Mouse (Mus musculus): ENCODE measurements around the gene Ttc41.
"Not testable (repeated sequence)": the region's sequence is repeated elsewhere in the genome, so short reads cannot be mapped to it uniquely, and the experiment has no call there.

The Ttc41 gene

DNA sequence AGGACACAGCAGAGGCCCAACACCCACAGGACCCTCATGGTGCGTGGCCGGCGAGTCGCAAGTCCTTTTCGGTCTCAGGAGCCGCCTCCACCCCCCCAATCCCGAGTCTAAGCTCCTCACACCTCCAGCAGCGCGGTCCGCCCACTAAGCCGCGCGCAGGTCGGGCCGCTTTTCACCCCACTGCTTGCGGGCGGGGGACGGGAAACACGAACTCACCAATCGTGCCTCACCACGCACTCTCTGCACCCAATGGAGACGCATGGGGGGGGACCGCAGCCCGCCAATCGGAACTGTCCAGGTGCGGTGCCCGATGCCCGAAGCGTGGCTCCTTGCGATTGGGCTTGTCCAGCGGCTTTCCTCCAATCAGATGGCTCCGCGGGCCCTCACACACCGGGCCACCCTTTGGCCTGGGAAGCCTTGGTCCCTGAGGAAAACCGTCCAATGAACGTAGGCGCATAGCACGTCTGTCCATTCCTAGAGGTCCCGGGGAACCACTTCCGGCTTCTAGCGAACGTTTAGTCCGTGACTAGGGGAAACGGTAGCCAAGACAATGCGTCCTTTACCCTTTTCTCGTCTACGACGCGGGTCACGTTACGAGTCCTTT lies at the start of gene Ttc41, which contains the start of gene Hsp90b1:
Ttc41 (plus strand) TSS at position 494 of the 604 bp plus-strand sequence.
Hsp90b1 (minus strand) TSS at position 192 of the 604 bp plus-strand sequence.
- peak; percentile 99 for DNase-seq (ENCODE audit: low read depth, low spot score)

DNA sequence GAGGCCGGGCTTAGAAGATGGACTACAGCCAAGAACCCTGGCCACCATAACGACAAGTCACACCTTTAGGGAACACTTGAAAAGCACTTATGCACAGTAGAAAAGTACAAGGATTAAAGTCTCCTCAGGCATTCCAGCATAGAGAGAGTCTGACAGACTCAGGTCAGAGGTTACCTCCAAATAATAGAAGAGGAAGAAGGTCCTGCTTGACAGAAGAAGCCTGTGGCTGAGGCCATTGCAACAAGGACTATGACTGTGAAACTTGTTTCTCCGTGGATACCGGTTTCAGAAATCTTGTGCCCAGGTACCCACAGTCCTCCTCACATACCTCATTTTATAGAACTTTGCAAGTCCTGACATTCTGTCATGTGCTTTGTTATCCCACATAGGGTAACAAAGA lies 35.1 kb upstream of the Ttc41 start:
- DNase-seq (ENCODE audit: low read depth, low spot score): not testable (repeated sequence)

DNA sequence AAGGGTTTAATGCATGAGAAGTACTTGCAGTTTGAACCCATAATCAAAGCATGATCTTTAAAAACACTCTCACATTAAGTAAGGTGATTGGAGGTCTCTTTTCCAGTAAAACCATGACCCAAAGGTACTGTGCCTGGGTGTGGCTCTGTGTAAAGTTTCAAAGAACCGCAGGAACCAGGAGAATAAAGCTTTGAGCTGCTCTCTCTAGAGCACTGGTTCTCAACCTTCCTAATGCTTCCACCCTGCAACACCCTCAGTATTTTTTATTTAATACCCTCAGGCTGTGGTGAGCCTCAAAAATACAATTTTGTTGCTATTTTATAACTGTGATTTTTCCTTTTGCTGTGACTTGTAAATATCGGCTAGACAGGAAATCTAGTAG lies 20.8 kb upstream of the Ttc41 start:
- DNase-seq (ENCODE audit: low read depth, low spot score): not testable (repeated sequence)

DNA sequence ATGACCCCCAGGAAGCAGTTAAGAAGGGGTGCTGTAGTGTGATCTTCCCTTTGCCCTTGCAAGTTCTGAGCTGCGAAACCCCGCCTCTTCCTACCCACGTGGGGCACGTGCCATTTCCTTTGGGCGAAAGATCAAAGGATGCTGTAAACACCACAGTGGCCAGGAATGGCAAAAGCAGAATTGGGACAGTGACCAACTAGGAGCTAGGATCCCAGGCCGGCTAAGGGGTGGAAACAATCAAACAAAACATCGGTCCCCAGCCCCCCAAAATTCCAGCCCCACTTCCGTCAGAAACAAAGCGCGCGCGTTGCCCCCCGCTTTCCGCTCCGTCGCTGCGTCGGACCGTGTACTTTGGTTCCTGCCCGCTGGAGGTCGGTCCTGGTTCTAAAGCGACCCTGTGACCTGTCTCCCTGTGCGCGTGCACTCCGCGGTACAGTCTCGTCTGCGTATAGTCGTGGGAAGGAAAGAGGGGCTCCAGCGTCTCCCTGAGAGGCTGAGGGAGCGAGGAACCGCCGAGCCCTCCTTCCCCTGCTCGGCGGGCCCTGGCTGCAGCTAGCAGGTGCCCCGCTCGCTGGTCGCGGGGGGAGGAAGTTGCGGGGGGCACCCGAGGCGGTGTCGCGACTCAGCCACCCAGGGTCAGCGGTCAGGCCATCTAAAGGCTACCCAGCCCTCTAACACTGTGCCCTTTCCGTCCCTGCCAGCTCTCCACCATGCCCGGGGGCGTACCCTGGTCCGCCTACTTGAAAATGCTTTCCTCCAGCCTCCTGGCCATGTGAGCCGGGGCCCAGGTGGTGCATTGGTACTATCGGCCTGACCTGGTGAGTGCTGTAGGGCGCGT lies 20.2 kb upstream of the Ttc41 start:
- DNase-seq (ENCODE audit: low read depth, low spot score): peak; percentile 75

DNA sequence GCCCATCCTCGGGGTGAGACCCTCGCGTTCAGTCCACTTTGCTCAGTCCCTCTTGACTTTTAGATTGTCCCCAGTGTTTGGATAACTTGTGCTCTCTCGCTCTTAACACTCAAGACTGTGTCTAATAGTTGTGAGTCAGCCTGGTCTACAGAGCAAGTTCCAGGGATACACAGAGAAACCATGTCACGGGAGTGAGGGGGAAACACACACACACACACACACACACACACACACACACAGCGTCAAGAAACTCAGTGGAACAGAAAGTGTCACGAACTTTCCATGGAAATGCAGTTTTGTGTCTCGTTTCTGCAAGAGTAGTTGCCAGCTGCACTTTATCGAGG lies 19.6 kb upstream of the Ttc41 start:
- DNase-seq (ENCODE audit: low read depth, low spot score): not testable (repeated sequence)

DNA sequence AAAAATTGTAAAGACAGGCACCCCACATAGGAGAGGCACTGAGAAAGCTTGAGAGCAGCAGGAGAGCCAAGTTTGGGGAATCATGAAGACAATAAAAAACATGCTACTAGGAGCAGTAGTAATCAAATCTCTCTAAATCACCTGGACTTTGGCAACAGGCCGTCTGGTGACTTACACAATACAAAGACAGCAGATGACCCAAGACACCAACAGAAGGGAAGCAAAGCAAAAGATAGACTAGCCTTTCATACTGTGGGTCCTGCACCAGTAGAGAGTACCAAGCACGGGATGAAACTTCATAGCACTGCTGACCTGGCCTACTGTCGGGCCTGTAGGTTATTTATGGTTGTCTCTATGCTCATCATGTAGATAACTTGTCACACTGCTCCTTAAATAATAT lies 5.4 kb upstream of the Ttc41 start:
- no peak for DNase-seq (ENCODE audit: low read depth, low spot score)

DNA sequence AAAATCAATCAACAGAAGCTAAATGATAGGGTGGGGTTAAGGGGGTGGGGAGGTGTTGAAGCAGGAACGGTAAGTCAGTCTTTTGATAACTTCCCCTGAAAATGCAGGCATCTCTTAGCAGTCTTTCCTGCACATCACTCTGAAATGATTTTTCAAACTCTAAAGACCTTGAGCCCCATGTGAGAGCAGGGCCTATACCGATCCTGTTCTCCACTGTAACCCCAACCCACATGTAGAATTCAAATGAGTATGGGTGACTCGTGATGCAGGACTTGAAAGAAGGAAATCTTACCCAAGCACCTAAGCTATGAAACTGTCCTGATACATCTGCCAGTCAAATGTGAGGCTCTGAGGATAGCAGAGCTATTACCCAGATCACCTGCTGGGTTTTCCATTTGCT lies 4.6 kb upstream of the Ttc41 start:
- no peak for DNase-seq (ENCODE audit: low read depth, low spot score)

DNA sequence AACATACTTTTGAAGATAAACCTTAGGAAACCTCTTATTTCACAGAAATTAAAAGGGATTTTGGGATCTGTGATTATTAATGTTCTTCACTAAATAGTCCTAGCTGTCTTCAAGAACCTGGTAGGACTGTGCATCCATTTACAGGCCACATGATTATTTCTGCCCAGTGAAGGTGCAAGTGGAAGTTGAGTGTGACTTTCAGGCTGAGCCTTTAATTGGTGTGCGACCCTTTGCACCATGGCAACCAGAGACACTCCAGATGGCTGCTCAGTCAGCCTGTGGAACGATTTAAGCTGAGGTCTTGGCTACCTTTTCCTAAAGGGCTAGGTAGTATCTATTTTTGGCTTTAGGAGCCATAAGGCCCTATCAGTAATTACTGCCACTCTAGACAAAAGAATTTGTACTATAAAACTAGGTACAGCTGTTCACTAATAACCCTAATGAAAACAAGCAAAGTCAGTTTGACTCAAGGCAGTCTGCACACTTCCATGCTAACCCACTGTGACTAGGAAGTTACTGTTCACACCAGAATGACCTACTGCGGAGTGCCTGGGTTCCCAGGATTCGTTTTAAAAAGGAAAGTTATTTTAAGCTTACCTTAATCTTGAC lies 3.2 kb upstream of the Ttc41 start:
- no peak for DNase-seq (ENCODE audit: low read depth, low spot score)

DNA sequence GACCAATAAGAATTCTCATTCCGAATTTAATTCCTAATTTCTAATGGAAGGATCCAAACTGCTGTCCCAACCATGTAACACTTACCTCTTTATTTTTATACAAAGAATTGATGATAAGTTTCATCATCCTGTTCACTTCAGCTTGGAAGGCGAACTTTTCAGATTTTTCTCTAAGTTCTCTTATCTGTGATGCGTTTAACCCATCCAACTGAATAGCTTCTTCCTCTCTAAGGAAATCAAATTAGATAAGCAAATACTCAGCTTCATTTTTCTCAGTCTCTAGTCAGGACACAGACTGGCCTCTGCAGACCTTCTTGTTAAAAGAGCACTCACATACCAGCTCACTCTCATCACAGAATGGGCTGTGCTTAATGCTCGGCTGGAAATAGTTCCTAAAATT lies 2.2 kb upstream of the Ttc41 start:
- no peak for DNase-seq (ENCODE audit: low read depth, low spot score)

DNA sequence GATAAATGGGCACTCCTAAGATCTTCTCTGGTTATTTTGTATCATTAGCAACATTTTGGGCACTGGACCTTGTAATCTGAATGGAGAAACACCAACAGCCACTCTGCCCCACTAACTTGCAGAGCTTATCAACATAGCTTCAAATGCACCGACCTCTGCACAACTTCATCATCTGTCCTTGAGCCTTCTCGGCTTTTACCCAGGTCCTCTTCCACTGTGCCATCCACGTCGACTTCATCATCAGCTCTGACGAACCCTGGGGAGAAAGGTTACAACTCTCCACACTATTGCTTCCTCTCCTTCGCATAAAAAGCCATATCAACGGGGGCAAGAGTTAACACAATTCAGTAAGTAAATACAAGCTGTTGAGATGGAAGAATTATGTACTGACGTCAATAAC lies 1.5 kb upstream of the Ttc41 start:
- DNase-seq (ENCODE audit: low read depth, low spot score): no peak

DNA sequence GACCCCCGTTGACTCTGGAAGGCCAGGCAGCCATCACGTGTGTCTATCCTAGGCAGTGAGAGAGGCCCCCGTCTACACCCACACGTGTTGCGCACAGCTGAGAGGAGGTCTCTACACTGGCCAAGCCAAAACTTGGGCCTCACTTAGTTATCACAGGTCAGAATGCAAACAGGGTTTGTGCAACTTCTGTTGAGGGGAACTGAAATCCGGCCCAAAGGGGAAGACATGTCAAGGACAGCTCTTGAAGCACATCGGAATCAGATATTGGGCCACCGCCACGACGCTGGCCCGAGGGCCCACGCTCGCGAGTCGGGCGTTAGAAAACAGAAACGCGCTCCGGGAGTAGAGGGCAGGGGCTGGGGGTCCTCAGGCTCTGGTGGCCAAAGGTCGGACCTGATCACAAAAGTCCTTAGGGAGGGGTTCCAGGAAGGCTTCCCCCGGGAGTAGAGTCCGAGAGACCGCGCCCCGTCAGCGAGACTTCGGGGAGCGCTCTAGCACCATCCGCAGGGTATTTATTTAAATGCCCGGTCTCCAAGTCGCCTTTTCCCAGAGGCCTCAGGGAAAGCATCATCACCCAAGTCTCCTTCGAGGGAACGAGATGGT lies 921 bp upstream of the Ttc41 start:
- no peak for DNase-seq (ENCODE audit: low read depth, low spot score)

DNA sequence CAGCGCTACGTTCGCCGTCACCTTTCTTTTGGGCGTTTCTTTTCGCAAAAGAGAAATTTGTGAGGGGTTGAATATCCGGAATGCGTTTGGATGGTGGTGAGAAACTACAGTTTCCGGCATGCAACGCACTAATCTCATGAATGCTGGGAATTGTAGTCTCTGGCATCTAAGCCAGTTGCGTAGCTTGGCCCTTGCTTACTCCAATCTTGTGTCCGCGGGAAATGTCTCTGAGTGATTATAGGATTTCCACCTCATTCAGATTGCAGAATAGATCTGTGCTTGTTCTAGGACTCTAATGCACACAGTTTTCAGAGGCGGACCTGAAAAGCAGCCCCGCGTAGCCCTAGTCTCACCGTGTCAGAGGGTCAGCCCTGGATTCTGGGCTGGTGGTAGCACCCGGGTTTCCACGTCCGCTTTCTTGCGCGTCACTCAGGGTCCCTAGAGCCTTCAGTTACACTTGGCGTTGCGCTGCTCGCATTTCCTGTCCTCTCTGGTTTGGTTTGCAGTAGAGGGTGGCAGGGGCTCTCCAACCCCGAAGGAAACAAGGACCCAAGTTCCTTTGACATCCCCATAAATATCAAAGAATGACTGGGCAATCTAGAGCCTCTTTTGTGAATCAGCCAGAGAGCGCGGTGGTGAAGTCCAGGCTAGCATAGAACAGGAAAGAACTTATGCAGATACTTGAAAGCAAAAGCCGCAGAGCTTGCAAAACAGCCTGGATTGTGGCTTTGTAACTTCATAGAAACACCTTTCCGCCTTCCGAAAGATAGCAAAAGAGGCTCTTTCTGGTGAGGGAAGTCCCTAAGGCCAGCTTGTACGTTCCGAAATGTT lies 526 bp downstream of the Ttc41 start:
- DNase-seq (ENCODE audit: low read depth, low spot score): peak; percentile 95

DNA sequence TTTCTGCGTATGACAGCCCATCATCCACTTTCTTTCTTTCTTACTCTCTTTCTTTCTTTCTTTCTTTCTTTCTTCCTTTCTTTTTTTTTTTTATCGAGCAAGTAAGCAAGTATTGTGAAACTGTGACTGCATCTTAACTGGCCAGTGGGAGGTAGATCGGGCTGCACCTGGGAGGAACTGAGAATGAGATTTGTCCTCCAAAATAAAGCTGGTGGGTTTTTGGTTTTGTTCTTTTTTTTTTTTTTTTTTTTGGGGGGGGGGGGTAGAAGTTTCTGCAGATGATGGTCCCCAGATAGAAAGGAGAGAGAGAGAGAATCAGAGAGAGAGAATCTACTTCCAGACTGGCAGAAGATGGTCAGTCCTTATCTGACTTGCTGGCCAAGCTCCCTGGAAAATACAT lies 1.5 kb downstream of the Ttc41 start:
- no peak for DNase-seq (ENCODE audit: low read depth, low spot score)

DNA sequence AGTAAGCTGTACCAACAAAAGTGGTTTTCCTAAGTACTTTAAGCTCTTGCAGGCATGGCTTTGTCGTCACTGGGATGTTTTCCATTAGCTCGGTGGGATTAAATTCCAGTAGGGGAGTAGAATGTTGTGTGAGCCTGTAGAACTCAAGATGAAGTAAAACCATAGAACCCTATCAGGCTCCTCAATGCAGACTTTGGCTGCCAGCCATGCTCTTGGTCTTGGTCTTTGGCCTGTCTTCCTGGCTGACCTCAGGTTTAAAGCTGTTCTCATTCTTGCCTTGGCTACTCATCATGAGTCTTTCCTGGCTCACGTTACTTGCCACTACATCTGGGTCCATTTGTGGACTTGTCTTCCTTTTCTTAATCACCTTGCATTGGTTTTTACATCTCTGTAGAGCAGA lies 6.5 kb downstream of the Ttc41 start:
- DNase-seq (ENCODE audit: low read depth, low spot score): no peak

DNA sequence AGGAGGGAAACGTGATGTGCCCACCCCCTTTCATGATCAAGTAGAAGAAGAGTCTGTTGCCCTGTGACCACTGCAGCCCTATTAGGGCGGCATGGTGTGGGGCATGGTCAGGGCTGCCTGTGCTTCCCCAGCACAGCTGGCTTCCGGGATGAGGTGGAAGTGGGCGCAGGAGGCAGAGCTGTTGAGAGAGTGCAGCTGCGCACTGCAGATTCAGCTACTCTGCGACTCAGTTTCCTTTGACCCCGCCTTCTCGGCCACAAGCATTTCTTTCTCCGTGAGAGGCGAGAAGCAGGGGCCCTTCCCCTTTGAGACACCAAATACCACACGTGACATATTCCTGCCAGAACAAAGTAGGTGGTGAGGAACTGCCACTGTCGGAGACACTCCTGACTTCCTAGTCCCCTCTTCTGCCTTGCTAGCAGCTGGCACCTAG lies 22.0 kb downstream of the Ttc41 start:
- no peak for DNase-seq (ENCODE audit: low read depth, low spot score)

DNA sequence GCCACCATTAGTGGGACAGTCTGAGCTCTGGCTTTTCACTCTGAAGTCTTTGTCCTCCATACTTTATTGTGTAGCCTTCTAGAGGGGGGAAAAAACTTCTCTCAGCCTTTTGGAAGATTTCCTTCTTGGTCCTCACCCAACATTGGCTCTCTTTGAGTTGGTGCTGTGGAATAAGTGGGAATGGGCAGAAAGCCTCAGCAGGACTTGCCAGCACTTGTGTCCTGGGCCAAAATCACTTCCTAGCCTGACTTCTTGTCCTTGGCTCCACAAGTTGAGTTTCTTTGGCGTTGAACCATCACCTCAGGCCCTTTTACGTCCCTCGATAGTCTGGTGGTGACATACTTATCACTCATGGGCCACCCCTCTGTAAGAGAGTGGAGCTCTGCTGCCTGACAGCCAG lies 22.6 kb downstream of the Ttc41 start:
- DNase-seq (ENCODE audit: low read depth, low spot score): no peak

DNA sequence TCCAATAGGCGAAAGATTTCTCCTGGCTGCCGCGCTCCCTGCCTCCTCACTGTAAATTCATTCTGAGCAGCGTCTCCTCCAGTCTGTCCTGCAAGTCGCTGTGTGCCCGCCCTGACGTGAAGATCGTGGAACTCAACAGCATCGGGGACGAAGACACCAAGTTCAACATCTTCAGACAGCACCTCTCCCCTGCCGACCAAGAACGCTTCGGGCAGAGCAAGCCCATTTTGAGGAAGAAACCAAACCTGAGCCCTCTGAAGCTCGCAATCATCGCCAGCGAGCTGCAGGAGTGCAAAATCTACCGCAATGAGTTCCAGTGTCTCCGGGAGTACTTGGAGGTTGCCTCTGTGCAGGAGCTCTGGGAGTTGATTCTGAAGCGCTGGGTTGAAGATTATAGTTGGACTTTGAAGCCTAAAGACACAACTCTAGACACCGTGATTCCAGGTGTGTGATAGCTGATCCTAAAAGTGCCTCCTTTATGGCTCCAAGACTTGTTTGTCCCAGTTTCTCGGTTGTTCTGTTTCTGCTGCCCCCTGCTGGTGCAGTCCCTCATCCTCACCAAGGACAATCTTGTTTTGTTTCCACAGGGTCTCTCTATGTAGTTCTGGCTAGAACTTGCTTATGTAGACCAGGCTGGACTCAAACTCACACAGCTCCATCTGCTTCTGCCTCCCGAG lies 25.4 kb downstream of the Ttc41 start:
- DNase-seq (ENCODE audit: low read depth, low spot score): peak; percentile 60

DNA sequence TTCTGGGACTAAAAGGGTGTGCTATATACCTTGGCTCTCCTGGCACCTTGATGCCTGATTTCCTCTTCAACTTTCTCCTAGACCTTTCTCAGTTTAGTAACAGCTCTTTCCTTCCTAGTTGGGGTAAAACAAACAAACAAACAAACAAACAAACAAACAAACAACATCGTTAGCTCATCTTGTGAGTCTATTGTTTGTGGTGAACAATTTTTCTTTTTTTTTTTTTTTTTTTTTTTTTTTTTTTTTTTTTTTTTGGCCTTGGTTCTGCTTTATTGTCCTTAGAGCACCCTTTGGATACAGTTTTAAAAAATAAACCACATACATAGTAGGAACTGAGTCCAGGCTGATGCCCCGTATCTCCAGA lies 25.9 kb downstream of the Ttc41 start:
- DNase-seq (ENCODE audit: low read depth, low spot score): no peak

DNA sequence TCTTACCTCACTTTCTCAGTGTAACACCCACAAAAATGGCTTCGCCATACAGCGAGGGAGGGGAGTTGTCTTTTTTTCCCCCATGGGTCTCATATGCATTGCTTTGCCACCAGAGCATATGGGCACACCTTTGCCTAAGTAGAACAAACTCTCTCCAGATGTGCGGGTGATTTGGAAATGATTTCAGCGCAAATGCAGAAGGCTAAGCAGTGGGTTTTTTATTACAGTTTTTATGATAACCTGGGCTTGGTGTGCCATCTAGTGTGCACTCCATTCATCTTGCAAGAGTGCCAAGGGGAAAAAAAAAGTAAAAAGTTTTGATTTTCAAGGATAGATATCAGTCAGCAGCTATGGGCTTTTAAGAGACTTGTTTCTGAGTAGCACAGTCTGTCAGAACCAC lies 29.4 kb downstream of the Ttc41 start:
- no peak for DNase-seq (ENCODE audit: low read depth, low spot score)

DNA sequence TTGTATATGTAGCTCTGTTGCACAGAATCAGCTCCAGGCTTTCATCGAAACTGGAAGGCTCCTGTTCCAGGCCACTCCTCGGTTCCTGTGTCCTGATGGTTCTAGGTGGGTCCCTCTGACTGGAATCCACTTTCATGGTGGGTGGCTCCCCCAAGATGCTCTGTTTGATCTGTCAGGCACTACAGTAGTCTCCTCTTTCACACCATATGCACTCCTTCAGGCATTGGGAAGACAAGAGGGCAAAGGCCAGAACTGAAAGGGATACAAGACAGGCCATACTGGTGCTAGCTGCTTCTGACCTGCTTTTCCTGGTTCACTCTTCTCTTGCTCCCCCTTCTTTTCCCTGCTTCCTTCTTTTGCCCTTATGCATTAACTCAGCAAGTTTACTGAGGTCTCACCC lies 37.3 kb downstream of the Ttc41 start:
- no peak for DNase-seq (ENCODE audit: low read depth, low spot score)

DNA sequence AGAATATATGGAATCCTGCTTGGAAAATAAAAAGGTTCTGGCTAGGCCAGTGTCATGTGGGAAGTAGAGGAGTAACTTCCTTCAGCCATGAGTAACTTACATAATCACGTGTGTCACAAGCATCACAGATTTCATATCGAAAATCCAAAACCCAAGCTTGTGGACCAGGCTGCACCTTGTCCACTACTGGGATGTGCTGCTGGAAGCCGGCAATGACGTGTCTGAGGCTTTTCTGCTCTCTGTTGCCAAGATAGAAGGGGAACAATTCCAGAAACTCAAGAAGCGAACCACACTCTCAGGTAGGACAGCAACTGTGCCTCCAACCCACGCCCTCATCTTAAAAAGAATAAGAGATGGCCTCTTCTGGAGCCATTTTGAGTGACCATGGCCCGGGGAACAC lies 38.7 kb downstream of the Ttc41 start:
- DNase-seq (ENCODE audit: low read depth, low spot score): no peak

All from retina, adult 2 months (tissue).